Mouse (Mus musculus): ENCODE results near the gene Map7. TPM values are rescaled to one million over a fixed set of nuclear protein-coding genes. Genes with fewer than 3 reads are reported as not detected.
A peak's percentile ranks its signal among the peaks of the same experiment; 100 is the strongest.

Gene Map7
- polyA plus RNA-seq, 1 experiment from 2014 or later = 44.7 TPM

GRCm38 (mm10) chr10:20121981-20122380, 26.3 kb upstream of the Map7 start:
- ATAC-seq = no peak
- no peak overlapping the region for H3K4me2 ChIP-seq (ENCODE audit: low read depth, low read length)
- H3K4me1 ChIP-seq (ENCODE audit: control insufficient read depth, insufficient read depth, low read length) = peaks cover 4% of the 10 kb centered on the region; the same call in 1 of the 2 replicates
- no peaks in the 10 kb centered on the region for H3K27me3 ChIP-seq (replicated peaks; ENCODE audit: control insufficient read depth, insufficient read depth, low read length)
- no peak overlapping the region for H3K4me3 ChIP-seq (ENCODE audit: low read length)
- no peak overlapping the region for H3K9ac ChIP-seq (ENCODE audit: low read depth, low read length)
- WGBS = 89% methylated on average over 4 of the region's 4 CpGs
- no peaks in the 10 kb centered on the region for H3K9me3 ChIP-seq (ENCODE audit: control insufficient read depth, low read length)
- no peak overlapping the region for H3K27ac ChIP-seq (ENCODE audit: low read length)
- H3K36me3 ChIP-seq (ENCODE audit: control insufficient read depth, insufficient read depth, low read length) = no peaks in the 10 kb centered on the region

- no peaks in the 10 kb centered on the region for H3K27me3 ChIP-seq (replicated peaks; ENCODE audit: control insufficient read depth, insufficient read depth, low read length)
- H3K9me3 ChIP-seq (ENCODE audit: control insufficient read depth, low read length) = no peaks in the 10 kb centered on the region
- no peak overlapping the region for H3K4me2 ChIP-seq (ENCODE audit: low read depth, low read length)
- no peak overlapping the region for H3K27ac ChIP-seq (ENCODE audit: low read length)
- H3K4me3 ChIP-seq (ENCODE audit: low read length) = no peak overlapping the region
- 44% methylated on average over 9 of the region's 9 CpGs for WGBS
- ATAC-seq = peak; percentile 32; the same call in 1 of the 2 replicates
- H3K36me3 ChIP-seq (ENCODE audit: control insufficient read depth, insufficient read depth, low read length) = no peaks in the 10 kb centered on the region
- H3K9ac ChIP-seq (ENCODE audit: low read depth, low read length) = no peak overlapping the region
- H3K4me1 ChIP-seq (ENCODE audit: control insufficient read depth, insufficient read depth, low read length) = peaks cover 4% of the 10 kb centered on the region; the same call in 1 of the 2 replicates
Observed at GRCm38 (mm10) chr10:20123401-20123800, 24.9 kb upstream of the Map7 start.

- Histone ChIP-seq H3K27ac (ENCODE audit: low read length) (no peak overlapping the region), H3K36me3 (ENCODE audit: control insufficient read depth, insufficient read depth, low read length) (no peaks in the 10 kb centered on the region), H3K4me3 (ENCODE audit: low read length) (no peak overlapping the region), H3K9me3 (ENCODE audit: control insufficient read depth, low read length) (no peaks in the 10 kb centered on the region), H3K4me2 (ENCODE audit: low read depth, low read length) (no peak overlapping the region), H3K9ac (ENCODE audit: low read depth, low read length) (no peak overlapping the region), H3K27me3 (replicated peaks; ENCODE audit: control insufficient read depth, insufficient read depth, low read length) (no peaks in the 10 kb centered on the region), H3K4me1 (ENCODE audit: control insufficient read depth, insufficient read depth, low read length) (peaks cover 4% of the 10 kb centered on the region; the same call in 1 of the 2 replicates)
- no peak for ATAC-seq
- 87% methylated on average over 12 of the region's 12 CpGs for WGBS
Observed at GRCm38 (mm10) chr10:20124576-20124975, 23.7 kb upstream of the Map7 start.

GRCm38 (mm10) chr10:20125226-20125625, 23.0 kb upstream of the Map7 start:
- peaks cover 4% of the 10 kb centered on the region; the same call in 1 of the 2 replicates for H3K4me1 ChIP-seq (ENCODE audit: control insufficient read depth, insufficient read depth, low read length)
- no peaks in the 10 kb centered on the region for H3K36me3 ChIP-seq (ENCODE audit: control insufficient read depth, insufficient read depth, low read length)
- peak; percentile 53 for ATAC-seq
- H3K4me2 ChIP-seq (ENCODE audit: low read depth, low read length) = no peak overlapping the region
- H3K9me3 ChIP-seq (ENCODE audit: control insufficient read depth, low read length) = no peaks in the 10 kb centered on the region
- no peaks in the 10 kb centered on the region for H3K27me3 ChIP-seq (replicated peaks; ENCODE audit: control insufficient read depth, insufficient read depth, low read length)
- H3K4me3 ChIP-seq (ENCODE audit: low read length) = no peak overlapping the region
- H3K9ac ChIP-seq (ENCODE audit: low read depth, low read length) = no peak overlapping the region
- WGBS = 40% methylated on average over 4 of the region's 4 CpGs
- no peak overlapping the region for H3K27ac ChIP-seq (ENCODE audit: low read length)

GRCm38 (mm10) chr10:20132933-20133652, 15.2 kb upstream of the Map7 start:
- 66% methylated on average over 12 of the region's 12 CpGs for WGBS
- H3K27ac ChIP-seq (ENCODE audit: low read length) = no peak overlapping the region
- no peaks in the 10 kb centered on the region for H3K27me3 ChIP-seq (replicated peaks; ENCODE audit: control insufficient read depth, insufficient read depth, low read length)
- H3K36me3 ChIP-seq (ENCODE audit: control insufficient read depth, insufficient read depth, low read length) = no peaks in the 10 kb centered on the region
- peak; percentile 84 for ATAC-seq
- no peak overlapping the region for H3K4me3 ChIP-seq (ENCODE audit: low read length)
- no peak overlapping the region for H3K9ac ChIP-seq (ENCODE audit: low read depth, low read length)
- H3K9me3 ChIP-seq (ENCODE audit: control insufficient read depth, low read length) = no peaks in the 10 kb centered on the region
- no peaks in the 10 kb centered on the region for H3K4me1 ChIP-seq (ENCODE audit: control insufficient read depth, insufficient read depth, low read length)
- H3K4me2 ChIP-seq (ENCODE audit: low read depth, low read length) = no peak overlapping the region

- Histone ChIP-seq H3K36me3 (ENCODE audit: control insufficient read depth, insufficient read depth, low read length) (peaks cover 3% of the 10 kb centered on the region; the same call in 1 of the 2 replicates), H3K27me3 (replicated peaks; ENCODE audit: control insufficient read depth, insufficient read depth, low read length) (no peaks in the 10 kb centered on the region), H3K9me3 (ENCODE audit: control insufficient read depth, low read length) (no peaks in the 10 kb centered on the region), H3K4me3 (ENCODE audit: low read length) (no peak overlapping the region), H3K4me2 (ENCODE audit: low read depth, low read length) (no peak overlapping the region), H3K4me1 (ENCODE audit: control insufficient read depth, insufficient read depth, low read length) (no peaks in the 10 kb centered on the region), H3K9ac (ENCODE audit: low read depth, low read length) (no peak overlapping the region), H3K27ac (ENCODE audit: low read length) (no peak overlapping the region)
- ATAC-seq = no peak
- 69% methylated on average over 15 of the region's 15 CpGs for whole genome bisulfite sequencing
Observed at GRCm38 (mm10) chr10:20135350-20136058, 12.8 kb upstream of the Map7 start.

GRCm38 (mm10) chr10:20136505-20136904, 11.8 kb upstream of the Map7 start:
- Histone ChIP-seq H3K4me1 (ENCODE audit: control insufficient read depth, insufficient read depth, low read length) (no peaks in the 10 kb centered on the region), H3K4me2 (ENCODE audit: low read depth, low read length) (no peak overlapping the region), H3K27me3 (replicated peaks; ENCODE audit: control insufficient read depth, insufficient read depth, low read length) (no peaks in the 10 kb centered on the region), H3K27ac (ENCODE audit: low read length) (no peak overlapping the region), H3K9ac (ENCODE audit: low read depth, low read length) (no peak overlapping the region), H3K4me3 (ENCODE audit: low read length) (no peak overlapping the region), H3K36me3 (ENCODE audit: control insufficient read depth, insufficient read depth, low read length) (peaks cover 3% of the 10 kb centered on the region; the same call in 1 of the 2 replicates), H3K9me3 (ENCODE audit: control insufficient read depth, low read length) (no peaks in the 10 kb centered on the region)
- 79% methylated on average over 1 of the region's 1 CpGs for WGBS
- no peak for ATAC-seq

- 53% methylated on average over 17 of the region's 17 CpGs for WGBS
- H3K9me3 ChIP-seq (ENCODE audit: control insufficient read depth, low read length) = no peaks in the 10 kb centered on the region
- H3K9ac ChIP-seq (ENCODE audit: low read depth, low read length) = no peak overlapping the region
- ATAC-seq = no peak
- no peaks in the 10 kb centered on the region for H3K4me1 ChIP-seq (ENCODE audit: control insufficient read depth, insufficient read depth, low read length)
- no peaks in the 10 kb centered on the region for H3K27me3 ChIP-seq (replicated peaks; ENCODE audit: control insufficient read depth, insufficient read depth, low read length)
- peaks cover 3% of the 10 kb centered on the region; the same call in 1 of the 2 replicates for H3K36me3 ChIP-seq (ENCODE audit: control insufficient read depth, insufficient read depth, low read length)
- no peak overlapping the region for H3K27ac ChIP-seq (ENCODE audit: low read length)
- no peak overlapping the region for H3K4me2 ChIP-seq (ENCODE audit: low read depth, low read length)
- no peak overlapping the region for H3K4me3 ChIP-seq (ENCODE audit: low read length)
Observed at GRCm38 (mm10) chr10:20141376-20141775, 6.9 kb upstream of the Map7 start.

- Histone ChIP-seq H3K4me2 (ENCODE audit: low read depth, low read length) (peak overlapping the region; percentile 90), H3K36me3 (ENCODE audit: control insufficient read depth, insufficient read depth, low read length) (no peaks in the 10 kb centered on the region), H3K27ac (ENCODE audit: low read length) (peak overlapping the region; percentile 78), H3K27me3 (replicated peaks; ENCODE audit: control insufficient read depth, insufficient read depth, low read length) (peaks cover 7% of the 10 kb centered on the region; the same call in 1 of the 2 replicates), H3K9ac (ENCODE audit: low read depth, low read length) (peak overlapping the region; percentile 86), H3K4me1 (ENCODE audit: control insufficient read depth, insufficient read depth, low read length) (peaks cover 2% of the 10 kb centered on the region; the same call in 1 of the 2 replicates), H3K4me3 (ENCODE audit: low read length) (peak overlapping the region; percentile 83), H3K9me3 (ENCODE audit: control insufficient read depth, low read length) (no peaks in the 10 kb centered on the region)
- peak; percentile 96 for ATAC-seq
- WGBS = under 1% methylated on average over 36 of the region's 58 CpGs
Observed at GRCm38 (mm10) chr10:20148773-20149120, 476 bp downstream of the Map7 start.

Data from intestine, embryonic 16.5 days (tissue).